Mouse (Mus musculus) embryonic facial prominence, embryonic 13.5 days (tissue): ENCODE measurements at regions not wholly inside any gene's neighbourhood (a gene's known extent, or its start where the extent isn't known, plus 50 kb on each side); places are given as distances from the start of the nearest gene placed in this dataset.

Experiments
- ATAC-seq: fragments of 200-750 bp; cut with Nextera tagmentation; 2 replicates; pipeline ENCODE4 v1.8.0; 2017; ENCODE audit warnings: low read depth; ENCODE audit not compliant: insufficient number of reproducible peaks, insufficient read depth, low FRiP score, low TSS enrichment
- H3K27ac ChIP-seq: fragments of 300-500 bp; sonication (generic); 2 replicates; pipeline ENCODE4 v1.5.1; 2015; ENCODE audit warnings: moderate library complexity, mild to moderate bottlenecking, inconsistent platforms
- H3K27me3 ChIP-seq: fragments of 300-500 bp; sonication (generic); 2 replicates; pipeline ENCODE4 v1.6.1; 2015; ENCODE audit warnings: mild to moderate bottlenecking, inconsistent platforms
- H3K36me3 ChIP-seq: fragments of 300-500 bp; sonication (generic); 2 replicates; pipeline ENCODE4 v1.6.1; 2015; ENCODE audit warnings: mild to moderate bottlenecking, inconsistent platforms
- H3K4me1 ChIP-seq: fragments of 300-500 bp; sonication (generic); 2 replicates; pipeline ENCODE4 v1.6.1; 2015; ENCODE audit warnings: inconsistent platforms
- H3K4me2 ChIP-seq: fragments of 300-500 bp; sonication (generic); 2 replicates; pipeline ENCODE4 v1.6.1; 2015; ENCODE audit warnings: moderate library complexity, mild to moderate bottlenecking, inconsistent platforms
- H3K4me3 ChIP-seq: fragments of 300-500 bp; sonication (generic); 2 replicates; pipeline ENCODE4 v1.5.1; 2015; ENCODE audit warnings: mild to moderate bottlenecking, inconsistent platforms
- H3K9ac ChIP-seq: fragments of 300-500 bp; sonication (generic); 2 replicates; pipeline ENCODE4 v1.6.1; 2015; ENCODE audit warnings: mild to moderate bottlenecking, inconsistent platforms
- H3K9me3 ChIP-seq: fragments of 300-500 bp; sonication (generic); 2 replicates; pipeline ENCODE4 v1.6.1; 2016; ENCODE audit warnings: inconsistent platforms
- WGBS: fragments of 180-500 bp; shearing (Covaris S2); methylation state at CpG from one replicate; pipeline ENCODE4 v1.1.7; 2015; ENCODE audit warnings: mixed read lengths; 5-methylcytosine and 5-hydroxymethylcytosine counted together

- Histone ChIP-seq H3K4me1 (no peaks in the 10 kb centered on the region), H3K36me3 (no peaks in the 10 kb centered on the region), H3K9ac (no peak overlapping the region), H3K4me3 (no peak overlapping the region), H3K4me2 (no peak overlapping the region), H3K9me3 (0 out of 2 replicates have a peak, but pooled peaks cover 4% of the 10 kb centered on the region), H3K27me3 (no peaks in the 10 kb centered on the region), H3K27ac (no peak overlapping the region)
- ATAC-seq: no peak
- 90% methylated on average over 5 of the region's 5 CpGs for WGBS
Observed at GRCm38 (mm10) chr1:179906115-179906514, 54.2 kb upstream of the Cdc42bpa start.

GRCm38 (mm10) chr1:179892711-179893110 lies 67.6 kb upstream of the Cdc42bpa start:
- ATAC-seq: no peak
- Histone ChIP-seq H3K9me3 (no peaks in the 10 kb centered on the region), H3K27me3 (no peaks in the 10 kb centered on the region), H3K4me2 (no peak overlapping the region), H3K27ac (peak overlapping the region; percentile 62), H3K9ac (no peak overlapping the region), H3K4me3 (no peak overlapping the region), H3K4me1 (peaks cover 26% of the 10 kb centered on the region), H3K36me3 (no peaks in the 10 kb centered on the region)
- WGBS: 61% methylated on average over 6 of the region's 6 CpGs

GRCm38 (mm10) chr1:179887921-179888320 lies 72.4 kb upstream of the Cdc42bpa start:
- Histone ChIP-seq H3K4me2 (no peak overlapping the region), H3K9ac (no peak overlapping the region), H3K4me3 (no peak overlapping the region), H3K27me3 (no peaks in the 10 kb centered on the region), H3K36me3 (no peaks in the 10 kb centered on the region), H3K27ac (0 out of 2 replicates have a peak overlapping the region, but pooled peaks have one; percentile 28), H3K4me1 (peaks cover 31% of the 10 kb centered on the region), H3K9me3 (no peaks in the 10 kb centered on the region)
- 24% methylated on average over 9 of the region's 9 CpGs for WGBS
- ATAC-seq: no peak

GRCm38 (mm10) chr1:179881222-179881621 lies 77.7 kb upstream of the Ahctf1 start:
- no peak overlapping the region for H3K4me2 ChIP-seq
- 80% methylated on average over 5 of the region's 5 CpGs for WGBS
- H3K36me3 ChIP-seq: no peaks in the 10 kb centered on the region
- H3K9me3 ChIP-seq: no peaks in the 10 kb centered on the region
- H3K27me3 ChIP-seq: no peaks in the 10 kb centered on the region
- 0 out of 2 replicates have a peak overlapping the region, but pooled peaks have one; percentile 28 for H3K27ac ChIP-seq
- H3K4me3 ChIP-seq: no peak overlapping the region
- no peak overlapping the region for H3K9ac ChIP-seq
- ATAC-seq: no peak
- H3K4me1 ChIP-seq: peaks cover 15% of the 10 kb centered on the region

GRCm38 (mm10) chr1:179877893-179878292 lies 74.4 kb upstream of the Ahctf1 start:
- 83% methylated on average over 6 of the region's 6 CpGs for WGBS
- Histone ChIP-seq H3K4me2 (no peak overlapping the region), H3K4me3 (no peak overlapping the region), H3K27me3 (no peaks in the 10 kb centered on the region), H3K9ac (no peak overlapping the region), H3K4me1 (peaks cover 13% of the 10 kb centered on the region), H3K36me3 (no peaks in the 10 kb centered on the region), H3K9me3 (no peaks in the 10 kb centered on the region), H3K27ac (no peak overlapping the region)
- ATAC-seq: no peak

GRCm38 (mm10) chr1:179873772-179874555 lies 70.5 kb upstream of the Ahctf1 start:
- 77% methylated on average over 12 of the region's 12 CpGs for WGBS
- ATAC-seq: no peak
- H3K27me3 ChIP-seq: no peaks in the 10 kb centered on the region
- H3K27ac ChIP-seq: no peak overlapping the region
- no peak overlapping the region for H3K9ac ChIP-seq
- H3K36me3 ChIP-seq: no peaks in the 10 kb centered on the region
- no peak overlapping the region for H3K4me2 ChIP-seq
- H3K4me1 ChIP-seq: peaks cover 6% of the 10 kb centered on the region; the same call in 1 of the 2 replicates
- H3K4me3 ChIP-seq: no peak overlapping the region
- H3K9me3 ChIP-seq: no peaks in the 10 kb centered on the region

- no peak overlapping the region for H3K4me3 ChIP-seq
- peaks cover 6% of the 10 kb centered on the region; the same call in 1 of the 2 replicates for H3K4me1 ChIP-seq
- H3K36me3 ChIP-seq: no peaks in the 10 kb centered on the region
- no peaks in the 10 kb centered on the region for H3K9me3 ChIP-seq
- no peak overlapping the region for H3K27ac ChIP-seq
- ATAC-seq: no peak
- WGBS: 72% methylated on average over 3 of the region's 3 CpGs
- H3K27me3 ChIP-seq: no peaks in the 10 kb centered on the region
- no peak overlapping the region for H3K4me2 ChIP-seq
- H3K9ac ChIP-seq: no peak overlapping the region
Observed at GRCm38 (mm10) chr1:179871961-179872360, 68.5 kb upstream of the Ahctf1 start.

- 83% methylated on average over 9 of the region's 9 CpGs for WGBS
Observed at GRCm38 (mm10) chr1:179868656-179869055, 65.2 kb upstream of the Ahctf1 start.

GRCm38 (mm10) chr1:179867493-179867892 lies 64.0 kb upstream of the Ahctf1 start:
- H3K36me3 ChIP-seq: no peaks in the 10 kb centered on the region
- H3K9ac ChIP-seq: no peak overlapping the region
- no peak overlapping the region for H3K27ac ChIP-seq
- no peaks in the 10 kb centered on the region for H3K4me1 ChIP-seq
- H3K4me3 ChIP-seq: no peak overlapping the region
- H3K9me3 ChIP-seq: no peaks in the 10 kb centered on the region
- no peak for ATAC-seq
- WGBS: 91% methylated on average over 4 of the region's 4 CpGs
- H3K4me2 ChIP-seq: no peak overlapping the region
- no peaks in the 10 kb centered on the region for H3K27me3 ChIP-seq

More at GRCm38 (mm10) chr1:179868656-179869055, 65.2 kb upstream of the Ahctf1 start:
- Histone ChIP-seq H3K9ac (no peak overlapping the region), H3K27me3 (no peaks in the 10 kb centered on the region), H3K9me3 (no peaks in the 10 kb centered on the region), H3K4me2 (no peak overlapping the region), H3K36me3 (no peaks in the 10 kb centered on the region), H3K27ac (no peak overlapping the region), H3K4me3 (no peak overlapping the region), H3K4me1 (no peaks in the 10 kb centered on the region)
- ATAC-seq: no peak

GRCm38 (mm10) chr1:179866056-179866772 lies 62.7 kb upstream of the Ahctf1 start:
- Histone ChIP-seq H3K36me3 (no peaks in the 10 kb centered on the region), H3K4me2 (no peak overlapping the region), H3K9me3 (no peaks in the 10 kb centered on the region), H3K27me3 (no peaks in the 10 kb centered on the region), H3K4me3 (no peak overlapping the region), H3K4me1 (no peaks in the 10 kb centered on the region), H3K9ac (no peak overlapping the region), H3K27ac (peak overlapping the region; percentile 18; the same call in 1 of the 2 replicates)
- no peak for ATAC-seq
- 48% methylated on average over 16 of the region's 16 CpGs for WGBS

GRCm38 (mm10) chr1:179865561-179865960 lies 62.1 kb upstream of the Ahctf1 start:
- 28% methylated on average over 11 of the region's 11 CpGs for WGBS
- H3K9ac ChIP-seq: no peak overlapping the region
- H3K4me3 ChIP-seq: no peak overlapping the region
- no peaks in the 10 kb centered on the region for H3K4me1 ChIP-seq
- H3K9me3 ChIP-seq: no peaks in the 10 kb centered on the region
- no peaks in the 10 kb centered on the region for H3K27me3 ChIP-seq
- no peaks in the 10 kb centered on the region for H3K36me3 ChIP-seq
- peak overlapping the region; percentile 18; the same call in 1 of the 2 replicates for H3K27ac ChIP-seq
- H3K4me2 ChIP-seq: no peak overlapping the region
- ATAC-seq: no peak
